Mouse (Mus musculus) erythroblast, embryonic 14.5 days (primary cell): ENCODE data around the gene Hivep3. TPM values are rescaled to one million over a fixed set of nuclear protein-coding genes. Genes with fewer than 3 reads are reported as not detected.

Source experiments
- H3K27me3 ChIP-seq: 2 replicates; pipeline ENCODE4 v1.6.1; 2012; ENCODE audit warnings: inconsistent platforms; ENCODE audit not compliant: control insufficient read depth
- H3K36me3 ChIP-seq: 2 replicates; pipeline ENCODE4 v1.6.1; 2012; ENCODE audit warnings: mild to moderate bottlenecking, inconsistent platforms; ENCODE audit not compliant: control insufficient read depth
- H3K4me1 ChIP-seq: 2 replicates; pipeline ENCODE4 v1.6.1; 2012; ENCODE audit warnings: inconsistent platforms; ENCODE audit not compliant: control insufficient read depth
- H3K4me3 ChIP-seq: replicated peaks from 2 replicates; pipeline ENCODE3; 2012; ENCODE audit warnings: moderate library complexity, mild to moderate bottlenecking, inconsistent platforms
- H3K9me3 ChIP-seq: 2 replicates; pipeline ENCODE4 v1.6.1; 2012; ENCODE audit warnings: low read length, inconsistent platforms, mixed read lengths; ENCODE audit not compliant: control insufficient read depth
- GATA1 ChIP-seq: IDR thresholded peaks from 2 replicates; pipeline ENCODE4 v1.6.1; 2012; ENCODE audit warnings: low read length, inconsistent platforms, mixed read lengths
- TAL1 ChIP-seq: IDR thresholded peaks from 3 replicates; pipeline ENCODE4 v1.6.1; 2012; ENCODE audit warnings: low read length, inconsistent platforms, mixed read lengths
- polyA plus RNA-seq: library from polyadenylated mRNA; stranded (reverse); fragments of >175 nt; gene quantifications from 2 replicates; pipeline ENCODE4 v1.2.3, GENCODE M21; 2012

Gene Hivep3
- polyA plus RNA-seq, 1 experiment = 0.01 TPM

DNA sequence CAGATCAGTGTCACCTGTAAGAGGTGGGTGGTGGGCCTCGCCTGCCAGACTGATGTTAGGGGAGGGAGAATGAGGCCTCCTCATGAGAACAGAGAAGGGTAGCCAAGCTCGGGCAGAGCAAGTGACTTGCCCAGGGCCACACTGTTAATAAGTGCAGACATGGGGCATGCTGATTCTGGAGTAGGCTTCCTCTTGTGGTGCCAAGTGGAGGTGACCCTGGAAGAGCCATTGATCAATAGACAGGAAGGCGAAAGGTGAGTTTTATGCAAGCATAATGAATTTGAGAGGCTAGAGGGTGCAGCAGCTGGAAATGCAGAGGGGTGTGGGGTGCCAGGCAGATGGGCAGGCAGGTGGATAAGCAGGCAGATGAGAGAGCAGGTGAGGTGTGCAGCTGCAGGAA is 337.8 kb downstream of the Hivep3 start:
- Histone ChIP-seq H3K36me3 (no peaks in the 10 kb centered on the region), H3K4me1 (no peaks in the 10 kb centered on the region), H3K27me3 (no peaks in the 10 kb centered on the region), H3K4me3 (no peak overlapping the region), H3K9me3 (no peaks in the 10 kb centered on the region)
- TF ChIP-seq GATA1 (no peak), TAL1 (no peak)

DNA sequence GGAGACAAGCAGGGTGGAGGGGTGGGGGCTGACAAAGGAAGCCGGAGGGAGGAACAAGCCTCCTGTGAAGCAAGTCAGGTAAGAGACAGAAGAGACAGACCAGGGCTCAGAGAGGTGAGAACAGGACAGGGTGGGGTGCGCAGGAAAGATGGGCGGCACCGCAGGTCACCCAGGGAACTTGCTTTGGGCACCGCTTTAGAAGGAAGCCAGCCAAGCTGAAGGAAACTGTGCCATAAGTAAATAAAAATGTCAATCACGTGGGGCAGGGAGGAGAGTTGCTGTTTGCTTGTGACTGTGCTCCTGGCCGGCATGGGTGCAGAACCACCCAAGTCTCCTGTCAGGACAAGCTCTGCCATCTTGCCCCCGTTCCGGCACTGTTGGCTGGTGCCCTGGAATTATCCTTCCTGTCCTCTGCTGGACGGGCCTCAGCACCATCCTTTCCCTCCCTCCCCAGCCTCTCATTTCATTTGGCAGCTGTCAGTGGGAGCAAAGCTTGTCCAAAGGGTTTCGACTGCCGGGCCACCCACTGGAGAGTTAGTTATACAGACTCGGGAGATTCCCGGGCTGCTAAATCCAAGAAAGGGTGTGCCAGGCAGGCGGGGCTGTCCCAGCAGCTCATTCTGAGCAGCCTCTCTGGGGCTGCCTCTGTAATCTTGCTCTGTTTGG is 338.4 kb downstream of the Hivep3 start:
- TF ChIP-seq TAL1 (no peak), GATA1 (no peak)
- H3K4me3 ChIP-seq = no peak overlapping the region
- H3K27me3 ChIP-seq = no peaks in the 10 kb centered on the region
- no peaks in the 10 kb centered on the region for H3K9me3 ChIP-seq
- H3K4me1 ChIP-seq = no peaks in the 10 kb centered on the region
- H3K36me3 ChIP-seq = no peaks in the 10 kb centered on the region

DNA sequence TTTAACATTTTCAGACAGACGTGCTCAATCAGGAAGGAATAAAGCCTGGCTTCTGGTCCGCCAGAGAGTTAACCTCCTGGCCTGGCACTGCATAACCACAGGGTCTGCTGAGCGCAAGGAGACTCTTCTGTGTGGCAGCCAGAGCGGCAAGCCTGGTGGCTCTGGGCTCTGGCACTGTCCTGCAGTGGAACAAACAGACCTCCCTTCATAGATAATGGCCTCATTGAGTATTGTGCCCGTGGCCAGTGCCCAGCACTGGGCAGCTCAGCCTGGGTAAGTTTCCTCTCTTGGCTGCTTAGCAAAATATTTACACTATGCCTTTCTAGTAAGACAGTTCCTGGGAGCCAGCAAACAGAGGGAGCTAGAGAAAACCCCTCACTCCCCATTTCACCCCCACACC is 340.5 kb downstream of the Hivep3 start:
- H3K9me3 ChIP-seq = no peaks in the 10 kb centered on the region
- H3K4me3 ChIP-seq = no peak overlapping the region
- H3K4me1 ChIP-seq = no peaks in the 10 kb centered on the region
- no peaks in the 10 kb centered on the region for H3K36me3 ChIP-seq
- no peaks in the 10 kb centered on the region for H3K27me3 ChIP-seq
- TF ChIP-seq TAL1 (no peak), GATA1 (no peak)

DNA sequence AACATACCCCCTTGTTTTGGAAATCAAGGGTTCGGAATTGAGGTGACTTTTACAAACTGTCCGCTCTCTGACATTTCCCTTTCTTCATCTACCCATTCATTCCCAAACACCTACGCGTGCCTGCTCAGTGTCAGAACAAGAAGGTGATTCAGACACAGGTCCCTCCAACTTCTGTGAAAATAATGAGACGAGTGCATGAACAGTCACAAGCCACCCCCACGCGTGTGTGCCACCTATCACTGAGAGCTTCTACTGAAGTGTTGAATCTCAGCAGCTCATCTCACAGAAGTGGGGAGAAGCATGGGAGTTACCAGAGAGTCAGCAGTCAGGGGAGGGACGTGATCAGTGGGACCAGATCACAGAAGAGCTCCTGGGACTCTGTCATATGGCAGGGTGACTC is 343.7 kb downstream of the Hivep3 start:
- no peak for TF ChIP-seq GATA1
- no peak for TF ChIP-seq TAL1
- H3K36me3 ChIP-seq = no peaks in the 10 kb centered on the region
- no peak overlapping the region for H3K4me3 ChIP-seq
- no peaks in the 10 kb centered on the region for H3K9me3 ChIP-seq
- H3K27me3 ChIP-seq = no peaks in the 10 kb centered on the region
- H3K4me1 ChIP-seq = no peaks in the 10 kb centered on the region

DNA sequence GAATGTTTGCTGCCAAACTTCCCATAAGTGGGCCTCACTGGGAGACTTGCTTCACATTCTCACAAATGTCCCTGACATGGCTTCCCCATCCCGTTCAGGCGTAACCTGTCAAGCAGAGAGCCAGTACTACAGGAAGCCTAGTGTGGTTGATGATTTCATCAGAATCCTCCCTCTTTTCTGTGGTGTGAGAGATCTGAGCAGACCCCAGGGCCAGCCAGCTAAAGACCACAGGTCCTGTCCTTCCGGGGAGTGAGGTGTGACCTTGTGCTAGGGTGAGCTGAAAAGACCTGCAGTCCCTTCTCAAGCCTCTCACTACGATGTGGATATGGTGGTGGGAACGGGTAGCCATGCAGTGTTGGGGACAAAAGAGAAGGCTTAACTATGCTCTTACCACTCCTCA is 348.9 kb downstream of the Hivep3 start:
- no peaks in the 10 kb centered on the region for H3K36me3 ChIP-seq
- TF ChIP-seq TAL1 (no peak), GATA1 (no peak)
- no peak overlapping the region for H3K4me3 ChIP-seq
- H3K4me1 ChIP-seq = no peaks in the 10 kb centered on the region
- no peaks in the 10 kb centered on the region for H3K9me3 ChIP-seq
- H3K27me3 ChIP-seq = no peaks in the 10 kb centered on the region

DNA sequence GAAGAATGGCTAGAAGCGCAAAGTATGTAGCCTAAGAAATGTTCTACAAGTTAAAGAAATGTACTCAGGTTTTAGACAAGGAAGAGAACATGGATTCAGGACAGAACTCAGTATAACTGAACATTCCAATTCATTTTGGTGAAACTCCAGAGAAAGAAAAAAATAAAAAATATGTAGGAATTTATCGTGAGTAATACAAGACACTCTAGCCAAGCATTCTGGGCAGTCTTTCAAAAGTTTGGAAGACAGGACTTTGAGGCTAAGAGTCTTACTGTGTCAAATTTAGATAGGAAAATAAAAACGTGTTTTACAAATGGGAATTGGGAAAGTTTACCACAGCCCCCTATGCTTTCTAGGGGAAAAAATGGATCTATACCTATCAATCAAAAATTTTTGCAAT is 350.1 kb downstream of the Hivep3 start:
- no peak for TF ChIP-seq TAL1
- TF ChIP-seq GATA1 = no peak
- no peak overlapping the region for H3K4me3 ChIP-seq
- H3K27me3 ChIP-seq = no peaks in the 10 kb centered on the region
- no peaks in the 10 kb centered on the region for H3K36me3 ChIP-seq
- H3K9me3 ChIP-seq = no peaks in the 10 kb centered on the region
- H3K4me1 ChIP-seq = no peaks in the 10 kb centered on the region

DNA sequence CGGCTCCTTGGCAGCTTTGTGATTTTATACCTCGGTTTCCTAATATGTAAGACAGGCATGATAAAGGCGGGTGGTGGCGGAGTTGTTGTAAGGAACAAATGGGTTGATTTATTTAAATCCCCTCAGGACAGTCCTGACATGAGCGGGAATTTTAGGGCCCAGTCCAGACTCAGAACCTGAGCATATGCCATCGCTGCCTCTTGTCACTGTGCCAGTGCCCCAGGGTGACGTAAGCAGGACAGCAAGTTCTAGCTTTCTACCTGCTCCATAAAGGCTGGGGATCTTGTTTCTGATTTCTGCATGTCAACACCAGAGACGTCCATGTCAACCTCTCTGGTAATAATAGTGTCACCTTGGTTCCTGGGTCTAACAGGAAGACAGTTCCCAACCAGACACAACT is 356.0 kb downstream of the Hivep3 start:
- Histone ChIP-seq H3K36me3 (no peaks in the 10 kb centered on the region), H3K4me1 (no peaks in the 10 kb centered on the region), H3K9me3 (no peaks in the 10 kb centered on the region), H3K27me3 (no peaks in the 10 kb centered on the region), H3K4me3 (no peak overlapping the region)
- no peak for TF ChIP-seq GATA1
- no peak for TF ChIP-seq TAL1

DNA sequence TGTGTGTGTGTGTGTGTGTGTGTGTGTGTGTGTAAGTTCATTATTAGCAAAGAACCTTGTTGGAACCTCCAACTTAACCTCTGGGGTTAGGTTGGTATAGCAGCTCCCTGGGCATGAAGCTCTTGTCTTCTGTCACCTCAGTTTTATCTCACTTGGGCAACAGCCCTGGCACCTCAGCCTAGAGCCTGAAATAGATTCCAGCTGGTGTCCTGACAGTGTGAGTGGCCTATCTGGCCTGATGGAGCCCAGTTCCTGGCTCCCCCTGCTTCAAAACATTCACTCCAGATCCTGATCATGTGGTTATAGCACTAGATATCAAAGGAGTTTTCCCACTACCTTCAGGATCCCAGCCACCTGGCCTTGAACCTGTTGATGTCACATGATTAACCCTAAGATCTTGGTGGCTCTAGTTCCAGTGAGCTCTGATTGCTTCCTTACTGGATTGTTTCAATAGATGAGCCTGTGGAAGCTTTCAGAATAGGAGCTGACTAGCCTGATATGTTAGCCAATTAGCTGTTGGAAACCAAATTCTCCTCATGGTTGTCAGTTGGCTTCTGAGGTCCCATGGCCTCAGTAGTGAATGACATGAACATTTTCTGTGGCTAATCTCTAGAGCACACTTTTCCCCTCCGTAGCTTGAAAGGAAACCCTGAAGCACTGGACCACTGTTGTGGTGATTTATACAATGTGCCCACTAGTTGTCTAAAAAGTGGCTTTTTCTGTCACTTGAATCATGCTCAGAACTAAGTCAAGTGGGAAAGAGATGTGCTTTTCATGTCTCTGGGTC is 358.6 kb downstream of the Hivep3 start:
- Histone ChIP-seq H3K27me3 (no peaks in the 10 kb centered on the region), H3K9me3 (peaks cover 4% of the 10 kb centered on the region; the same call in 1 of the 2 replicates), H3K4me3 (no peak overlapping the region), H3K36me3 (no peaks in the 10 kb centered on the region), H3K4me1 (no peaks in the 10 kb centered on the region)
- TF ChIP-seq TAL1 (no peak), GATA1 (no peak)

DNA sequence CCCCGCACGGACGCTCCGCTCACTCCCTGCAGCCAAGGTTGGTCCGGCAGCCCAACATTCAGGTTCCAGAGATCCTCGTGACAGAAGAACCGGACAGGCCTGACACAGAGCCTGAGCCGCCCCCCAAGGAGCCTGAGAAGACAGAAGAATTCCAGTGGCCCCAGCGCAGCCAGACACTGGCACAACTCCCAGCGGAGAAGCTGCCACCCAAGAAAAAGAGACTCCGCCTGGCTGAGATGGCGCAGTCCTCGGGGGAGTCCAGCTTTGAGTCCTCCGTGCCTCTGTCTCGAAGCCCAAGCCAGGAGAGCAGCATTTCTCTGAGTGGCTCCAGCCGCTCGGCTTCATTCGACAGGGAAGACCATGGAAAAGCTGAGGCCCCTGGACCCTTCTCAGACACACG is 363.4 kb downstream of the Hivep3 start:
- TF ChIP-seq TAL1 (no peak), GATA1 (no peak)
- H3K9me3 ChIP-seq = peaks cover 17% of the 10 kb centered on the region
- H3K4me3 ChIP-seq = no peak overlapping the region
- no peaks in the 10 kb centered on the region; the same call in 1 of the 2 replicates for H3K27me3 ChIP-seq
- no peaks in the 10 kb centered on the region for H3K4me1 ChIP-seq
- no peaks in the 10 kb centered on the region for H3K36me3 ChIP-seq
